In the genomic region with DNA sequence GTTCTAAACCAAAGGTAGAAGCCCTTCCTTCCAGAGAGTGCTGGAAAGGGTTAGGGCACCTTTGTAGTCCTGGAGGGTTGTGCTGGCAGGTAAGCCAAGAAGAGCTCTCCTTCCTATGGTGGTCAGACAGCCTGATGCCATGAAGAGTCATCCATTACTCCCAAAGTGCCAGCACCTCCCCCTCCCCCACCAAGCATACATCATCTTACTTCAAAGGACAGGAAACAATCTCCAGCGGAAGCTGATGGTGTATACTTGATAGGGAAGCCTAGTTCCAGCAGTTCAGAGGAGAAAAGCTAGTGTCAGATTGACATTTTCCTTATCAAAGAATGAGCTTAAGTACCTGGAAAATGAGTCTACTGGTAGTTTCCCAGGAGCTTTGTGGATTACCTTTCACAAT, we compare ENCODE assay signal across 8 mouse cellular contexts. TPM values are rescaled to one million over a fixed set of nuclear protein-coding genes. Genes with fewer than 3 reads are reported as not detected.
DNase-seq lines count a peak whose midpoint lies in the region; TF ChIP-seq lines count a peak whose summit lies in the region.

No protein-coding gene starts in this region.

- H3K36me3 ChIP-seq in kidney, adult 2 months (ENCODE audit: control insufficient read depth, insufficient read depth, low read length): no peaks in the 10 kb centered on the region; the same call in none of the 2 replicates
- peaks cover 66% of the 10 kb centered on the region for H3K36me3 ChIP-seq in forebrain, embryonic 10.5 days (replicated peaks)
- H3K36me3 ChIP-seq in myocyte (ENCODE audit: control insufficient read depth, insufficient read depth): peaks cover 30% of the 10 kb centered on the region

- peak overlapping the region; percentile 90 for H3K4me2 ChIP-seq in myocyte (ENCODE audit: low read depth)

- peaks cover 64% of the 10 kb centered on the region for H3K79me2 ChIP-seq in myocyte (ENCODE audit: control insufficient read depth, insufficient read depth)

- TF ChIP-seq POLR2A in kidney, adult 2 months (IDR thresholded peaks at IDR 0.05; ENCODE audit: low read depth, low read length): no peak
- no peak for TF ChIP-seq POLR2A in myocyte (IDR thresholded peaks at IDR 0.05; ENCODE audit: insufficient read length, low read depth)

- DNase-seq in kidney, adult 2 months: peak; percentile 17
- DNase-seq in kidney, postnatal 4 days: no peak
- DNase-seq in forebrain, embryonic 10.5 days (ENCODE audit: extremely low spot score, low spot score): no peak
- DNase-seq in kidney, postnatal 36 days: peak; percentile 7 to 14
- no peak for DNase-seq in spleen, adult 12 weeks (ENCODE audit: low spot score)
- no peak for DNase-seq in spleen, postnatal 10 days (ENCODE audit: low spot score in 2 of 2)
- DNase-seq in c-Kit-positive CD71-positive TER-119-positive erythroid progenitor cells, embryonic 14.5 days (ENCODE audit: low spot score): no peak

- no peaks in the 10 kb centered on the region for H3K27me3 ChIP-seq in kidney, adult 2 months (replicated peaks; ENCODE audit: control insufficient read depth, insufficient read depth, low read length)
- no peaks in the 10 kb centered on the region for H3K27me3 ChIP-seq in forebrain, embryonic 10.5 days (ENCODE audit: poor library complexity, severe bottlenecking)
- H3K27me3 ChIP-seq in myocyte (ENCODE audit: control insufficient read depth, insufficient read depth, insufficient read length): no peaks in the 10 kb centered on the region

- H3K4me3 ChIP-seq in kidney, adult 2 months (ENCODE audit: insufficient read depth, low read depth, low read length): no peak overlapping the region
- H3K4me3 ChIP-seq in forebrain, embryonic 10.5 days: peak overlapping the region; percentile 15
- H3K4me3 ChIP-seq in myocyte: peak overlapping the region; percentile 93

- TF ChIP-seq CTCF in kidney, adult 2 months (conservative IDR thresholded peaks at IDR 0.05; ENCODE audit: insufficient read depth, insufficient read length, low read depth, low read length): no peak

- H3ac ChIP-seq in myocyte (ENCODE audit: control insufficient read depth, insufficient read length): no peak overlapping the region

- WGBS in kidney, adult 2 months: 17% methylated on average over 1 of the region's 1 CpGs
- WGBS in forebrain, embryonic 10.5 days: 76% methylated on average over 1 of the region's 1 CpGs

- H3K4me1 ChIP-seq in kidney, adult 2 months (ENCODE audit: control insufficient read depth, insufficient read depth, low read length): peaks cover 12% of the 10 kb centered on the region
- H3K4me1 ChIP-seq in forebrain, embryonic 10.5 days: peaks cover 50% of the 10 kb centered on the region

- H3K9me3 ChIP-seq in forebrain, embryonic 10.5 days: no peaks in the 10 kb centered on the region

- H3K27ac ChIP-seq in kidney, adult 2 months (ENCODE audit: insufficient read depth, low read depth, low read length): no peak overlapping the region
- H3K27ac ChIP-seq in forebrain, embryonic 10.5 days: no peak overlapping the region

TF ChIP-seq in myocyte, 11 proteins besides CTCF, POLR2A, EP300 and RAD21:
- TF ChIP-seq TCF3 (IDR thresholded peaks at IDR 0.05; ENCODE audit: insufficient read length, low read depth) (no peak), MAX (IDR thresholded peaks at IDR 0.05; ENCODE audit: low read depth) (no peak), POLR2AphosphoS2 (IDR thresholded peaks at IDR 0.05; ENCODE audit: insufficient read length, low read depth) (no peak), REST (IDR thresholded peaks at IDR 0.05; ENCODE audit: insufficient read depth, insufficient read length) (no peak), TCF12 (IDR thresholded peaks at IDR 0.05; ENCODE audit: insufficient read depth, poor library complexity, severe bottlenecking) (no peak), USF1 (IDR thresholded peaks at IDR 0.05; ENCODE audit: low read depth) (no peak), MYOD1 (IDR thresholded peaks at IDR 0.05; ENCODE audit: control insufficient read depth in 1 of 3, insufficient read length in 2 of 3, low read depth in 2 of 3) (no peak), SRF (IDR thresholded peaks at IDR 0.05; ENCODE audit: control insufficient read depth, insufficient read length, low read depth) (no peak), E2F4 (IDR thresholded peaks at IDR 0.05; ENCODE audit: insufficient read depth) (no peak), MYOG (IDR thresholded peaks at IDR 0.05; ENCODE audit: control insufficient read depth in 1 of 3, insufficient read depth in 1 of 3, insufficient read length in 2 of 3, low read depth in 2 of 3) (no peak)
TF ChIP-seq in myocyte: peak in this region for 0.

RNA-seq across cellular contexts. Expression of gene Epm2aip1, which starts 3.4 kb away (rescaled TPM):
- 8.0 and 8.3 TPM in 2 replicates for polyA plus RNA-seq in kidney, adult 2 months (2012; rRNA removed)
- polyA plus RNA-seq in forebrain, embryonic 10.5 days (2016; fragmentation: Nextera tagmentation; extraction: Ambion mirVana): 28.0 and 29.7 TPM in 2 replicates
- polyA plus RNA-seq in myocyte (2012; fragmentation: generic; extraction: Trizol): 5.8 TPM

RNA-seq across cellular contexts. Expression of gene Mlh1, which starts 3.6 kb away (rescaled TPM):
- polyA plus RNA-seq in kidney, adult 2 months (2012; rRNA removed): 12.1 and 14.1 TPM in 2 replicates
- 57.8 and 58.3 TPM in 2 replicates for polyA plus RNA-seq in forebrain, embryonic 10.5 days (2016; fragmentation: Nextera tagmentation; extraction: Ambion mirVana)
- 11.4 TPM for polyA plus RNA-seq in myocyte (2012; fragmentation: generic; extraction: Trizol)

RNA-seq across cellular contexts. Expression of gene Trank1, which starts 36.4 kb away (rescaled TPM):
- polyA plus RNA-seq in kidney, adult 2 months (2012; rRNA removed): 0.13 and 0.22 TPM in 2 replicates
- 0.15 and 0.20 TPM in 2 replicates for polyA plus RNA-seq in forebrain, embryonic 10.5 days (2016; fragmentation: Nextera tagmentation; extraction: Ambion mirVana)
- not detected for polyA plus RNA-seq in myocyte (2012; fragmentation: generic; extraction: Trizol)

Comparison
In these comparisons a context has a peak if more than half of its experiments do, and no peak if none do; other contexts are left out.
1. DNase-seq: peak in kidney, adult 2 months (single experiment) and kidney, postnatal 36 days (2 of 2); none in kidney, postnatal 4 days (0 of 2), forebrain, embryonic 10.5 days (single experiment), spleen, adult 12 weeks (single experiment), spleen, postnatal 10 days (0 of 2) and c-Kit-positive CD71-positive TER-119-positive erythroid progenitor cells, embryonic 14.5 days (single experiment).